Mouse (Mus musculus) stomach, embryonic 15.5 days (tissue): ENCODE measurements at regions not wholly inside any gene's neighbourhood (a gene's known extent, or its start where the extent isn't known, plus 50 kb on each side); places are given as distances from the start of the nearest gene placed in this dataset.
A peak's percentile ranks its signal among the peaks of the same experiment; 100 is the strongest.
"Not testable (repeated sequence)": the region's sequence is repeated elsewhere in the genome, so short reads cannot be mapped to it uniquely, and the experiment has no call there.

ENCODE experiments used
- ATAC-seq: fragments of 200-750 bp; cut with Nextera tagmentation; 2 replicates; pipeline ENCODE4 v1.8.0; 2017; ENCODE audit warnings: low read depth, moderate number of reproducible peaks, moderate TSS enrichment; ENCODE audit not compliant: insufficient read depth, low FRiP score
- H3K27ac ChIP-seq: fragments of 300-500 bp; sonication (generic); 2 replicates; pipeline ENCODE4 v1.5.1; 2015; ENCODE audit warnings: mild to moderate bottlenecking, inconsistent platforms
- H3K27me3 ChIP-seq: fragments of 300-500 bp; sonication (generic); replicated peaks from 2 replicates; pipeline ENCODE4 v1.6.1; 2015; ENCODE audit warnings: inconsistent platforms
- H3K36me3 ChIP-seq: fragments of 300-500 bp; sonication (generic); 2 replicates; pipeline ENCODE4 v1.6.1; 2015; ENCODE audit warnings: inconsistent platforms
- H3K4me1 ChIP-seq: fragments of 300-500 bp; sonication (generic); 2 replicates; pipeline ENCODE4 v1.6.1; 2015; ENCODE audit warnings: inconsistent platforms
- H3K4me2 ChIP-seq: fragments of 300-500 bp; sonication (generic); 2 replicates; pipeline ENCODE4 v1.6.1; 2015; ENCODE audit warnings: mild to moderate bottlenecking, inconsistent platforms
- H3K4me3 ChIP-seq: fragments of 300-500 bp; sonication (generic); replicated peaks from 2 replicates; pipeline ENCODE4 v1.5.1; 2015; ENCODE audit warnings: inconsistent platforms
- H3K9ac ChIP-seq: fragments of 300-500 bp; sonication (generic); 2 replicates; pipeline ENCODE4 v1.6.1; 2015; ENCODE audit warnings: inconsistent platforms
- H3K9me3 ChIP-seq: fragments of 300-500 bp; sonication (generic); 2 replicates; pipeline ENCODE4 v1.6.1; 2016; ENCODE audit warnings: inconsistent platforms
- WGBS: fragments of 180-500 bp; shearing (Covaris S2); methylation state at CpG from one replicate; pipeline ENCODE4 v1.1.7; 2015; 5-methylcytosine and 5-hydroxymethylcytosine counted together

DNA sequence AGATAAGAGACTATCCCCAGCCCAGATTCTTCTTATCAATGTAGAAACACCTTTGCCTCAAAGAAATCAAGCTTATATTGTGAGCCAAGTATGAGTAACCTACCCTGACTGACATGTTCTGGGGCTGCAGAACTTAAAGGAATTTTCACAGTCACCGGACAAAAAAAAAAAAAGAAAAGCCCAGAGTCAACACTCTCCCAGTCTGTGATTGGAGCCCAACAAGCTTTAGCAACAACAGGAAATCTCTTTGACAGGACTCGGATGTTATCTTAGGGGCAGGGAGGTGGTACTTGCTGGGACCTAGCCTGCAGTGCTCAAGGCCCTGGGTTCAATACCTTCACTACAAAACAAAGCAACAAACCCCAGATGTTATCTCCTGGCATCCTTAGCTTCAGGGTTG lies 114.2 kb downstream of the Nectin1 start:
- no peaks in the 10 kb centered on the region for H3K9me3 ChIP-seq
- no peak overlapping the region for H3K27ac ChIP-seq
- WGBS, result 12% methylated on average over 2 of the region's 2 CpGs
- H3K27me3 ChIP-seq, result peaks cover 16% of the 10 kb centered on the region; the same call in 1 of the 2 replicates
- ATAC-seq, result no peak
- no peaks in the 10 kb centered on the region for H3K36me3 ChIP-seq
- H3K4me2 ChIP-seq, result no peak overlapping the region
- no peak overlapping the region for H3K4me3 ChIP-seq
- 0 out of 2 replicates have a peak, but pooled peaks cover 3% of the 10 kb centered on the region for H3K4me1 ChIP-seq
- no peak overlapping the region for H3K9ac ChIP-seq

DNA sequence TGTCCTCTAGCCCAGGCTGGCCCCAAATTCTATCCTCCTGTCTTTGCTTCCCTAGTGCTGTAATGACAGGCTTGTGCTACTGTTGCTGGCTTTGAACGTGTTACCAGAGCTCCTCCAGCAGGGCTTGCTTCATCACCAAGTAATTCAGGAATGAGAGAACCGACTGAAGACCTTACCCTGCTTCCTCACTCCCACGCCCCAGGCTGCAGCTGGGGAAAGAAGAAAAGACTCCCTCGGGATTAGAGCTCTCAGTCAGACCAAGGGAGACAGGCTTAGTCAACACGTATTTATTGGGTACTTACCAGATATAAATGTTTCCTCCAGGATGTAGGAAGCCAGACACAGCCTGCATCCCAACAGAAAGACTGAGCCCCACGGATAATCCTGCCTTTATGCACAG lies 115.0 kb downstream of the Nectin1 start:
- H3K9me3 ChIP-seq, result no peaks in the 10 kb centered on the region
- WGBS, result 33% methylated on average over 6 of the region's 6 CpGs
- no peak overlapping the region for H3K4me2 ChIP-seq
- no peak overlapping the region for H3K4me3 ChIP-seq
- 0 out of 2 replicates have a peak, but pooled peaks cover 5% of the 10 kb centered on the region for H3K4me1 ChIP-seq
- no peak overlapping the region for H3K9ac ChIP-seq
- H3K27me3 ChIP-seq, result peaks cover 17% of the 10 kb centered on the region
- no peaks in the 10 kb centered on the region for H3K36me3 ChIP-seq
- no peak overlapping the region for H3K27ac ChIP-seq
- ATAC-seq, result no peak

DNA sequence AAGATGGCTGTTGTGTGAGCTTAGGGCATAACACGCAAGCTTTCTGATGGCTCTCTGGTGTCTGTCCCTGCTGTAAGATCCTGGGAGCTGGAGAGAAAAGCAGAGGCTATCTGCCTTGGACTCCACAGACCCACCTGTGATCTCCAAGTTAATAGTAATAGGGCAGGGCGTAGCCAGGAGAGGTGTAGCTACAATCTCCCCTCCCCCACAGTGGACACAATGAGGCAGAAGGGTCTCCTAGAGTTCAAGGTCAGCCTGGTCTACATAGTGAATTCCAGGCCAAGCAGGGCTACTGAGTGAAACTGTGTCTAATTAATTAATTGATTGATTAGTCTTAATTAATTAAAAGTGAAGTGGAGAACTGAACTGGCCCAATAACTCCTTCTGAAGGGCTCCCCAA lies 116.5 kb downstream of the Nectin1 start:
- peaks cover 28% of the 10 kb centered on the region for H3K27me3 ChIP-seq
- H3K9ac ChIP-seq, result no peak overlapping the region
- no peak overlapping the region for H3K4me2 ChIP-seq
- no peaks in the 10 kb centered on the region for H3K9me3 ChIP-seq
- 80% methylated on average over 2 of the region's 2 CpGs for WGBS
- ATAC-seq, result no peak
- no peak overlapping the region for H3K27ac ChIP-seq
- no peaks in the 10 kb centered on the region for H3K36me3 ChIP-seq
- no peak overlapping the region for H3K4me3 ChIP-seq
- H3K4me1 ChIP-seq, result 0 out of 2 replicates have a peak, but pooled peaks cover 10% of the 10 kb centered on the region

DNA sequence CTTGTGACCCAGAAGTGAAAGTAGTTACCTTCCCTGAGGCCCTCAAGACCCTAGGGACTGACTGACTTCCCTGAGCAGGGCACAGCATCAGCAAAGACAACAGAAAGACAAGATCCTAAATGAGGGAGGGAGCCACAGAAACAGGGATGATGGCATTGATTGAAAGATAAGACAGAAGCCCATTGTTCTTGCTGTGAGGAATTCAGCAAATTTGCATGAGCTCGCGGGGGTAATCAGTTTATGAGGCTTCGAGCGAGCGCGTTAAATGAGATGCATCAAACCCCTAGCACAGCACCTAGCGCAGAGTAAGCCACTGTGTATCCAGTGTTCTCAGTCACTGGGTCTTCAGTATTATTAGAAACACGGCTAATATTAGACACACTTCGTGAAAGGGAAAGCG lies 117.6 kb downstream of the Nectin1 start:
- no peak for ATAC-seq
- 39% methylated on average over 10 of the region's 10 CpGs for WGBS
- peaks cover 28% of the 10 kb centered on the region for H3K27me3 ChIP-seq

DNA sequence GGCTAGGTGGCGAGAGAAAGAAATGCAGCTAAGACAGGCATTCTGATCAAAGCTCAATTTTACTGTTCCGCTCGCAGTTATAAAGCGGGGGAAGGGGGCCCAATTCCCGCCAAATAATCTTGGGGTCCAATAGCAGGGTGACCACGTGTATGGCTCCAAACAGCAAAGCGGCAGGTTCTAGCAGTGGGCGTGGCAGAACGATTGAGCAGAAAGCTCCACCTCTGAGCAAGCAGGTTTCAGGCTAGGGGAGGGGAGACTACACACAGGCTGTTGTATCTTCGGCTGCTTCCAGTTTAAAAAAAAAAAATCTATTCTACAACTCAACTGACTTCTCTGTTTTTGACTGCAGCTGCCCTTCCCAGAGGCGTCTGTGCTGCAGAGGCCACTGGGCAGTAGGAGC lies 118.2 kb downstream of the Nectin1 start:
- H3K36me3 ChIP-seq, H3K27ac ChIP-seq, H3K9me3 ChIP-seq, H3K4me3 ChIP-seq, ATAC-seq, H3K9ac ChIP-seq: not testable (repeated sequence)
- Histone ChIP-seq H3K4me1 (0 out of 2 replicates have a peak, but pooled peaks cover 10% of the 10 kb centered on the region), H3K27me3 (peaks cover 28% of the 10 kb centered on the region), H3K4me2 (0 out of 2 replicates have a peak overlapping the region, but pooled peaks have one; percentile 5)
- WGBS, result 14% methylated on average over 11 of the region's 11 CpGs

More for the DNA sequence above, 117.6 kb downstream of the Nectin1 start:
- Histone ChIP-seq H3K9me3 (no peaks in the 10 kb centered on the region), H3K4me2 (no peak overlapping the region), H3K4me3 (no peak overlapping the region), H3K27ac (no peak overlapping the region), H3K9ac (no peak overlapping the region), H3K36me3 (no peaks in the 10 kb centered on the region), H3K4me1 (0 out of 2 replicates have a peak, but pooled peaks cover 10% of the 10 kb centered on the region)

DNA sequence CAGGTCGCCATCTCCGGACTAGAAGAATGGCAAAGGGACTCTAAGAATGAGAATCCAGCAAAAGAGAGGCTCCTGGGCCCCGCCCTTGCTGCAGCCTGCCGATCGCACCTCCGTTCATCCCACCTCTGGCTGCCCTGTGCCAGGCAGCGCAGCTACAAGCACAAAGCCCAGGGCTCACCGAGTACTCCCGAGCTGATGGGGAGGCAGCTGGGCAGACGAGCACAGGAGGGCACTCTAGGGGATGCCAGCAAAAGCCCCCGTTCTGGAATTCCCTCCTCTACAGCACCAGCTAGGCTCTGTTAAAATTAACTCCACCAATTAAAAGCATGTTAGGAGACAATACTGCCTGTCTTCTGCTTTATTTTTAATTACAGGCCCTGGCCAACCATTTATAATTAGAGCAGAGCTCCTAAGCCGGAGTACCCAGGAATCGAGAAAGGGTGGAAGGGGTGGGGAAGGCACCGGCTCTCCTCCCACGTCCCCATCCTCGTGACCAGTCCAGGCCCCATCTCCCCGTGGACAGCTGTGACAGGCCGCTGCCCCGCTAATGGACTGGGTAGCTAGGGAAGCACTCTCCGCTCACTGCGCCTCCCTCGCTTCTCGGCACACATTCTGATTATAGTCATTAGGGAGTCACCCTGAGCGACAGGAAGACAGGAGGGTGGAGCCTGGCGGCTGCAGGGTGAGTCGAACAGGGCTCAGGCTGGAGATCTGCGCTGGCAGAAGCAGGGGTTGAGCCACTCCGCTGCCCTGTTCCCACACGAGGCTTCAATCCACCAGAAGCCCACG lies 120.0 kb downstream of the Nectin1 start:
- Histone ChIP-seq H3K4me2 (peak overlapping the region; percentile 44), H3K27me3 (peaks cover 28% of the 10 kb centered on the region), H3K9ac (no peak overlapping the region), H3K36me3 (no peaks in the 10 kb centered on the region), H3K27ac (no peak overlapping the region), H3K4me1 (0 out of 2 replicates have a peak, but pooled peaks cover 7% of the 10 kb centered on the region), H3K4me3 (0 out of 2 replicates have a peak overlapping the region, but pooled peaks have one; percentile 6), H3K9me3 (no peaks in the 10 kb centered on the region)
- WGBS, result 4% methylated on average over 30 of the region's 30 CpGs
- no peak for ATAC-seq

DNA sequence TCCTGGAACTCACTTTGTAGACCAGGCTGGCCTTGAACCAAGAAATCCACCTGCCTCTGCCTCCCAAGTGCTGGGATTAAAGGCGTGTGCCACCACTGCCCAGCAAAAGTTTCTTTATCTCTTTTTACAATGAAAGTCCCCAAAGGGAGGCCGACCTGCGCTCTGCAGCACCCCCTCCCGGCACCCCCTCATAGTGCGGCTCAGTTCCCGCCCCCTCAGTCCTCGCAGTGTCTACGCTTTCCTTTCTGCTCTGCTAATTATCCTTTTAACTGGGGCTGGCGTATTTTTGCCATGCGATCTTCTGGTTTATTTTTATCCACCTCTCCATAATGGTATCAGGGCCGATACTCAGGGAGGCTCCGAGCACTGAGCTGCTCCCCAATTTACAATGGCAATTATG lies 123.0 kb downstream of the Nectin1 start:
- ATAC-seq, result no peak
- H3K9ac ChIP-seq, result no peak overlapping the region
- WGBS, result 78% methylated on average over 12 of the region's 12 CpGs
- peaks cover 22% of the 10 kb centered on the region for H3K27me3 ChIP-seq
- H3K27ac ChIP-seq, result no peak overlapping the region
- H3K36me3 ChIP-seq, result no peaks in the 10 kb centered on the region
- no peak overlapping the region for H3K4me2 ChIP-seq
- 0 out of 2 replicates have a peak, but pooled peaks cover 7% of the 10 kb centered on the region for H3K4me1 ChIP-seq
- no peak overlapping the region for H3K4me3 ChIP-seq
- H3K9me3 ChIP-seq, result no peaks in the 10 kb centered on the region

DNA sequence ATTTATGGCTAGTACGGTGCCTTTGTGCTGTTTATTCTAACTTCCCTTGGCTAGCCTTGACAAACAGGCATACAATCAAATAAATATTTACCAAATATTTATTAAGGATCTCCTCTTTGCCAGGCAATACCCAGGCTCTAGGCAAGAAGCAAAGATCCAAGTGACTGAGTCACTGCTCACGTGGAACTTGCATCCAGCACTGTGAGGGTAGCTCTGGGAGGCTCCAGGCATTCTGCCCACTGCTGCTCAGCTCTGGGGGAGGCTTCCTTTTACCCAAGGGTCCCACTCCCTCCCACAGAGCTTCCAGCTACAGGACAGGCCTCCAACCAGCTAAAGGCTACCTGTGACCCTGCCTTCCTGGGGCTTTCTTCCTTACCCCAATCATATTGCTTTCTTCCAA lies 130.1 kb downstream of the Nectin1 start:
- ATAC-seq, result no peak
- WGBS, result 62% methylated on average over 2 of the region's 2 CpGs

DNA sequence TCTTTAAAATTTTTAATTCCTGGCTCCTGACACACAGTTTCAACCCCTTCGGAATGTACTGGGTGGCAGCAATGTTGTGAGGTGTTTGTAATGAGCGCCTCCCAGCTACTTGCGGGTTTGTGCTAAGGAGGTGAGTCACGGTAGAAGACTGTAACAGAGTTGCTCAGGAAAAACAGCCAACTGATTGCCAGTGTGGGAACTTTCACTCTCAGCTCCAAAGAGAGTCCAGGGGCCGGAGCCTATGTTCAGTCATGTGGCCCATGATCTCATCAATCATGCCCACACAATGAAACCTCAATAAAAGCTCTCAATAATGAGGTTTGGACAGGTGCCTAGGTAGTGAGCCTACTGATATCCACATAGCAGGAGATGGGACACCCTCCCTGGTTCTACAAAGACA lies 130.5 kb downstream of the Nectin1 start:
- ATAC-seq, result no peak
- Histone ChIP-seq H3K4me1 (no peaks in the 10 kb centered on the region), H3K36me3 (no peaks in the 10 kb centered on the region), H3K9ac (no peak overlapping the region), H3K9me3 (no peaks in the 10 kb centered on the region), H3K4me3 (no peak overlapping the region), H3K27ac (no peak overlapping the region), H3K27me3 (peaks cover 16% of the 10 kb centered on the region), H3K4me2 (no peak overlapping the region)
- 71% methylated on average over 5 of the region's 5 CpGs for WGBS

More for the DNA sequence above, 130.1 kb downstream of the Nectin1 start:
- H3K4me1 ChIP-seq, result no peaks in the 10 kb centered on the region
- no peak overlapping the region for H3K27ac ChIP-seq
- H3K9ac ChIP-seq, result no peak overlapping the region
- H3K36me3 ChIP-seq, result no peaks in the 10 kb centered on the region
- no peaks in the 10 kb centered on the region for H3K9me3 ChIP-seq
- no peak overlapping the region for H3K4me3 ChIP-seq
- H3K4me2 ChIP-seq, result no peak overlapping the region
- peaks cover 12% of the 10 kb centered on the region for H3K27me3 ChIP-seq

DNA sequence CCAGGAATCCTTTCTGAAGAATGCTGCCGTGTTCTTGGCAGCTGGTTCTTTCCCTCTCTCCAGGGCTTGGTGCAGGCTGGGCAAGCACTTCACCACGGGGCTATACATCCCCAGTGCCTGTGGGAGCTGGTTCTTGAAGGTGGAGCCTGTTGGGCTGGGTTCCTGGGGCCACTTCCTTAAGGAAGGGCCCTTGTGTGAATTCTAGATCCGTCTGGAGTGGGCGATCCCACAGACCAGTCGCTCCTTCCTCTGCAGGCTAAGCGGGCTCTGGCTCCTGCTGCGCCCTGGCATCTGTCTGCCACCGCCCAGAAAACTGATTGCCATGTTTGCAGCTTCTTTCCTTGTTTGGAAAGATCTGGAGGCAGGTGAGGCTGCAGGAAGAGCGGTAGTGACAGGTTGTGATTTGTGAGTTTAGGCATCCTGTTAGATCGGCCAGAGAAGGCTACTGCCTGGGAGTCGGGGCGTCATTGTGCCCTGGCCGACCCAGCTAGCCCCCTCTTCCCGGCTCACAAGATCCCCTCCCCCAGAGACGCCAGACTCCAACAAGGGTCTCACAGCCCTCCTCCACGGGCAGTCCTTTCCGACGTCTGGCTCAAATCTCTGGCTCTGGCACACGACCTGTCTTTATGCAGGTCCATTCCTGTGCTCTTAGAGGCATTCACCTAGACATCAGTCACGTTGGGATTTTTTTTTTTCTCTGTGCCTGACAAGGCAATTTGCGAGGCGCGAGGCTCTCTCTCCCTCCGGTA lies 135.6 kb downstream of the Nectin1 start:
- Histone ChIP-seq H3K27me3 (peaks cover 37% of the 10 kb centered on the region), H3K9me3 (no peaks in the 10 kb centered on the region), H3K4me1 (peaks cover 5% of the 10 kb centered on the region; the same call in 1 of the 2 replicates), H3K4me2 (peak overlapping the region; percentile 37), H3K27ac (no peak overlapping the region), H3K4me3 (peak overlapping the region; percentile 7; the same call in 1 of the 2 replicates), H3K36me3 (no peaks in the 10 kb centered on the region), H3K9ac (no peak overlapping the region)
- 2% methylated on average over 24 of the region's 24 CpGs for WGBS
- no peak for ATAC-seq

DNA sequence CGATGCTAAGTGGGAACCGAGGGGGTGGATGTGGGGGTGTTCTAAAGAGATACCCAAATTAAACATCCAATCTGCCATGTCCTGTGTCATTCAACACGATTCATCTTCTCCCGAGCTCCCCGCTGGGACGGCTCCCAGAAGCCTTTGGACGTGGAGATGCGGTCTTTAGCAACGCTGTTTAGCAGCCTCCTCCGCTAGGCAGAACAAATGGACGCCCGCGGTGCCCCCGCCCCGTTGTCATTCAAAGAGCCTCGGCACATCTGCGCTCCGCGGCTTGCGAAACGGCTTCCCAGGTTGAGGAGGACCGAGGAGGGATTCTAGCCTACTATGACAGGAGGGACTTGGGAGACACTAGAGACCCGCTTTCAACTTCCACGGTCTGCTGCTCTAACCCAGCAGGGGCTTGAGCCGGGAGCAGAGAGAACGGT lies 136.2 kb downstream of the Nectin1 start:
- peak overlapping the region; percentile 37 for H3K4me2 ChIP-seq
- H3K4me3 ChIP-seq, result peak overlapping the region; percentile 7
- H3K9ac ChIP-seq, result no peak overlapping the region
- H3K4me1 ChIP-seq, result peaks cover 5% of the 10 kb centered on the region; the same call in 1 of the 2 replicates
- peaks cover 37% of the 10 kb centered on the region for H3K27me3 ChIP-seq
- no peak overlapping the region for H3K27ac ChIP-seq
- under 1% methylated on average over 26 of the region's 26 CpGs for WGBS
- no peak for ATAC-seq
- H3K36me3 ChIP-seq, result no peaks in the 10 kb centered on the region
- no peaks in the 10 kb centered on the region for H3K9me3 ChIP-seq

DNA sequence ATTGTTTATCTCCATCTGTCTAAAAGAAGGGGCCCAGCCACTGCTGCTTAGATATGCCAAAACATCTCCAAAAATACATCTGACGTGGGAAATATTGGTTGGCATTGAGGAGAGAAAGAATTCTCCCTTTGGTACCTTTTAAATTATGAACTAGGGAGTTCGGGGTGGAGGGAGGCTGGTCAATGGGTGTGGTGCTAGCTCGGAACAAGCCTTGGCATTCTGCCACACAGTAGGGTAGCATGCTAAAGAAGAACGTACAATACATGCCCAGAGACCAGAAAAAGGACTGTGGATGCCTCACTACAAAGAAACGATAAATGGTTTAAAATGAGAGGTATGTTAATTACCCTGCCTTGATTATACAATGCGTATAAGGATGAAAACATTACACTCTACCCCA lies 149.3 kb downstream of the Nectin1 start:
- no peaks in the 10 kb centered on the region for H3K4me1 ChIP-seq

More for the DNA sequence above, 149.3 kb downstream of the Nectin1 start:
- Histone ChIP-seq H3K36me3 (no peaks in the 10 kb centered on the region), H3K9me3 (no peaks in the 10 kb centered on the region), H3K9ac (no peak overlapping the region), H3K4me2 (no peak overlapping the region), H3K27me3 (no peaks in the 10 kb centered on the region), H3K4me3 (no peak overlapping the region), H3K27ac (no peak overlapping the region)
- 56% methylated on average over 6 of the region's 6 CpGs for WGBS
- no peak for ATAC-seq
